Mouse (Mus musculus) hindbrain, embryonic 14.5 days (tissue): ENCODE results near the gene Evi5. TPM values are rescaled to one million over a fixed set of nuclear protein-coding genes. Genes with fewer than 3 reads are reported as not detected.

Experiments used
- ATAC-seq: fragments of 200-750 bp; cut with Nextera tagmentation; 2 replicates; pipeline ENCODE4 v1.8.0; 2017; ENCODE audit warnings: moderate number of reproducible peaks, mild to moderate bottlenecking, moderate TSS enrichment, moderate library complexity; ENCODE audit not compliant: low FRiP score
- DNase-seq: peaks from one replicate; pipeline ENCODE4 v3.0.0-alpha.2; 2015; ENCODE audit warnings: low spot score
- H3K27ac ChIP-seq: fragments of 300-500 bp; sonication (generic); 2 replicates; pipeline ENCODE4 v1.5.1; 2014; ENCODE audit warnings: mild to moderate bottlenecking, moderate library complexity
- H3K27me3 ChIP-seq: fragments of 300-500 bp; sonication (generic); 2 replicates; pipeline ENCODE4 v1.6.1; 2014; ENCODE audit warnings: mild to moderate bottlenecking, low read length, mixed read lengths; ENCODE audit not compliant: control insufficient read depth, insufficient read depth
- H3K36me3 ChIP-seq: fragments of 300-500 bp; sonication (generic); replicated peaks from 2 replicates; pipeline ENCODE4 v1.6.1; 2014; ENCODE audit not compliant: control insufficient read depth, insufficient read depth
- H3K4me1 ChIP-seq: fragments of 300-500 bp; sonication (generic); replicated peaks from 2 replicates; pipeline ENCODE4 v1.6.1; 2014; ENCODE audit warnings: antibody characterized with exemption, low read length, mixed read lengths; ENCODE audit not compliant: control insufficient read depth, insufficient read depth
- H3K4me2 ChIP-seq: fragments of 300-500 bp; sonication (generic); replicated peaks from 2 replicates; pipeline ENCODE4 v1.6.1; 2014; ENCODE audit warnings: mild to moderate bottlenecking, moderate library complexity
- H3K4me3 ChIP-seq: fragments of 300-500 bp; sonication (generic); replicated peaks from 2 replicates; pipeline ENCODE4 v1.5.1; 2014; ENCODE audit warnings: mild to moderate bottlenecking, low read length
- H3K9ac ChIP-seq: fragments of 300-500 bp; sonication (generic); 2 replicates; pipeline ENCODE4 v1.6.1; 2014
- H3K9me3 ChIP-seq: fragments of 300-500 bp; sonication (generic); 2 replicates; pipeline ENCODE4 v1.6.1; 2016; ENCODE audit warnings: low read length; ENCODE audit not compliant: control insufficient read depth
- WGBS: fragments of 180-500 bp; shearing (Covaris S2); extraction: QIAGEN DNeasy Blood & Tissue Kit; methylation state at CpG from one replicate; pipeline ENCODE4 v1.1.7; 2014; 5-methylcytosine and 5-hydroxymethylcytosine counted together
- polyA plus RNA-seq: library from polyadenylated mRNA; unstranded; fragments of >200 nt; fragmentation: Nextera tagmentation; extraction: Ambion mirVana; gene quantifications from 2 replicates; pipeline ENCODE4 v1.2.1, GENCODE M21; 2014

Gene Evi5
- polyA plus RNA-seq, 1 experiment from 2014 or later, result 53.3 TPM

DNA sequence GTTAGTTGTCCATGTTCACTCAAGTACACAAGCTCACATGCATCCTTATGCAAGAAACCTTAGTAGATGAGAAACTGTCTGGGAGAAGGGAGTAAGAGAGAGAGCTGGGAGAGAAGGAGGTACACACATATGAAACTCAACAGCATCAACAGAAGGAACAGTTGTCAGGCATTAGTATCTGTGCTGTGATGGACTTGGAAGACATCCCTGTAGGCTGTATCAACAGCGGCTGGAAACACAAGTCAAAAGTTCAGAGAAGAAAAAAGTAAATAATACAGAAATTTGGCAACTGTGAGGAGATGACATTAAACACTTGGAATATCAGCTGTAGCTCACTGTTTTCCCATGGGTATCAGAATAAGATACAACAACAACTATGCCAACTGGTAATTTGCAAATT, 40.6 kb downstream of the Evi5 start:
- DNase-seq, result no peak
- Histone ChIP-seq H3K36me3 (peaks cover 8% of the 10 kb centered on the region; the same call in 1 of the 2 replicates), H3K27ac (no peak overlapping the region), H3K9ac (no peak overlapping the region), H3K4me2 (no peak overlapping the region), H3K4me3 (no peak overlapping the region), H3K27me3 (no peaks in the 10 kb centered on the region), H3K4me1 (no peaks in the 10 kb centered on the region), H3K9me3 (peaks cover 14% of the 10 kb centered on the region)
- no peak for ATAC-seq
- 97% methylated on average over 1 of the region's 1 CpGs for WGBS

DNA sequence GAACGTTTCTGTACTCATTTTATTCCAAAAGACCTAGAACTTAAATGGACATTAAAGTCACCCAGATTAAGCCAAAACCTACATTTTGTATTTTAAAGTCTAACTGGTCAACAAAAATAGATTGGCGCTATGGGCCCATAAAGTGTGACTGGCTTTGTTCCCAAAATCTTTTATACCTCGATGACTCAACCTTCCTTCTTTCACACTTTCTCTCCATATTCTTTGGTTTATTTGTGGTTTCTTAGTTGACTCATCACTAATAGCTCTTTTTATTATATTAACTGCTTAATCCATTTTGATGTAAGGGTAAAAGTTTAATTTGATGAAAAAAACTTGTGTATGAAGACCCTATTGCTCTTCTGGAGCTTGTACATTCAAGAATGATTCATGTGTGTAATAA, 43.6 kb downstream of the Evi5 start:
- ATAC-seq (no peak), DNase-seq (no peak)
- Histone ChIP-seq H3K27ac (no peak overlapping the region), H3K36me3 (peaks cover 8% of the 10 kb centered on the region; the same call in 1 of the 2 replicates), H3K4me2 (no peak overlapping the region), H3K4me3 (no peak overlapping the region), H3K9ac (no peak overlapping the region), H3K9me3 (peaks cover 14% of the 10 kb centered on the region), H3K27me3 (no peaks in the 10 kb centered on the region), H3K4me1 (no peaks in the 10 kb centered on the region)
- 91% methylated on average over 3 of the region's 3 CpGs for WGBS

DNA sequence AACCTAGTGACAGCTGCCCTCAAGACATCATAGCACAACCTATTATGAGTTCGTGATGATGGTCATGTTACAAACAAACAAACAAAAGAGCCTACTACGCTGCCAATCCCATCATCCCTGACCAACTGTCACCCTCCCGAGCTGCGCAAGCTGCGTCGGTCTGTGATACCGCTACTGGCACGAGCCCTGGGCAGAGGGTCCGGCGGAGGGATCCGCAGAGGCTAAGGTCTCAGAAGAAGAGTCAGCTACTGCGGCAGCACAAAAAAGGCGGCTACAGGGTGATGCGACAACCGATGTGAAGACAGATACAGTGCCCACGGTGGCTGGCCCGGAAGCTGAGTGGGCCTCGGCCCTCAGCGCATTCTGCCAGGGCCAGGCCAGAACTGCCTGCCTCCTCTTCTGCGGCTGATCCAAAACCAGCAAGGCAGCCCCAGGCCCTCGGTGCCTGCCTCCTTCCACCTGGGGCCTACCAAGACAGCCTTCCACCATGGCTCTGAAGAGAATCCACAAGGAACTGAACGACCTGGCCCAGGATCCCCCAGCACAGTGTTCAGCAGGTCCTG, 44.8 kb downstream of the Evi5 start, which contains the start of gene Ube2d2b:
Gene Ube2d2b (plus strand): TSS at position 102 of the 563 bp plus-strand sequence.
- WGBS, result 98% methylated on average over 22 of the region's 22 CpGs

DNA sequence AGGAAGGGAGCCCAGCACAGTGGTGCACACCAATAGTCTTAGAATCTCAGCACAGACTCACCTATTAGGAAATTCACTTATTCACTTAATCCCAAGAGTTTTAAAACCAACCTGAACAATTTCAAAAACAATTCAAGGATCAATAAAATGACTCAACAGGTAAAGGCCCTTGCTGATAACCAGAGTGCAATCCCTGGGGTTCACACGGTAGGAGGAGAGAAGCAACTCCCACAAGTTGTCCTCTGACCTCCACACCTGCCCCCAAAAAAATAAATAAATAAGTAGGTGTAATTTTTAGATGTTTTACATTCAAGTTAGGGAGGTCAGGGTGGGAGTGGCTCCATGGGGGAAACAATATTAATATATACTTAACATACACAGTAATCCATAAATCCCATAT, 52.4 kb downstream of the Evi5 start:
- ATAC-seq (no peak), DNase-seq (no peak)
- H3K36me3 ChIP-seq, result 0 out of 2 replicates have a peak, but pooled peaks cover 8% of the 10 kb centered on the region
- H3K27me3 ChIP-seq, result no peaks in the 10 kb centered on the region
- 100% methylated on average over 1 of the region's 1 CpGs for WGBS
- no peak overlapping the region for H3K9ac ChIP-seq
- H3K27ac ChIP-seq, result no peak overlapping the region
- H3K4me1 ChIP-seq, result no peaks in the 10 kb centered on the region
- no peak overlapping the region for H3K4me3 ChIP-seq
- H3K4me2 ChIP-seq, result no peak overlapping the region
- H3K9me3 ChIP-seq, result no peaks in the 10 kb centered on the region

More for the DNA sequence above, 44.8 kb downstream of the Evi5 start, which contains the start of gene Ube2d2b:
- ATAC-seq (no peak), DNase-seq (no peak)
- Histone ChIP-seq H3K36me3 (peaks cover 8% of the 10 kb centered on the region; the same call in 1 of the 2 replicates), H3K4me3 (no peak within 1 kb of the TSS), H3K9ac (no peak within 1 kb of the TSS), H3K27me3 (no peaks in the 10 kb centered on the region), H3K4me2 (no peak within 1 kb of the TSS), H3K27ac (no peak within 1 kb of the TSS), H3K9me3 (peaks cover 14% of the 10 kb centered on the region), H3K4me1 (no peaks in the 10 kb centered on the region)

DNA sequence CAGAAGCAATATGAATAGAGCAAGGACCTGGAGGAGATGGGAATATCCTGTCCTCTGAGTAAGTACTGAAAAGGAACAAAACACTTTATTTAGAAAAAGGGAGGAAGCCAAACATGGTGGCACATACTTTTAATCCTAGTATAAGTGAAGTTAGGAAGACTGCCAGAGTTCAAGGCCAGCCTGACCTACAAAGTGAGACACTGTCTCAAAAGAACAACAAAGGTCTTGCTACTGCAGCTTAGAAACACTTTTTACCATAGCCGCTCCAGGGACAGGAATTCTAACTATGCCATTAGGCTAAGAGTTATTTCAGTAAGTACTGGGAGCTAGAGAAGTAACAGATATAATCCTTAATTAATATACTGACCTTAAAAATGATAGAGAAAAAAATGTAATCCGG, 60.3 kb downstream of the Evi5 start:
- Histone ChIP-seq H3K4me1 (no peaks in the 10 kb centered on the region), H3K9ac (no peak overlapping the region), H3K27ac (no peak overlapping the region), H3K4me2 (no peak overlapping the region), H3K4me3 (no peak overlapping the region), H3K27me3 (no peaks in the 10 kb centered on the region), H3K9me3 (no peaks in the 10 kb centered on the region), H3K36me3 (peaks cover 46% of the 10 kb centered on the region)
- ATAC-seq (no peak), DNase-seq (no peak)
- WGBS, result 89% methylated on average over 2 of the region's 2 CpGs

DNA sequence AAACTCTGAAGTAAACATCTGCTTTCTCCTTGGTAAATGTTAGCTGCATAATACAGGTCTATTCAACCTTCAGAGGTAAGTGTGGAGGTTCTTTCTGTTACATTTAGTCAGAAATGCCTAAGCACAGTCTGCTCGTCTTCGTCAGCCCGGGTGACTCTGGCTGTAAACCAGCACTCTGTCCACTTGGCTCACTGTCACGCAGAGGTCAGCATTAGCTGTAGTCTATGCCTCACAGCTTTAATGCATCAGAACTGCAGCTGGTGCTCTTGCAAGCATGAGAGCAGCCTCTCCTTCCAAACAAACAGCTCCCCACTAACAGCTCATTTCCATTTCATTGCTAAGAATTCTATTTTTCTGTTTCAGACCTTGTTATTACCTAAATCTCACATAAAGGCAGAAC, 67.4 kb downstream of the Evi5 start:
- Histone ChIP-seq H3K27ac (no peak overlapping the region), H3K9me3 (no peaks in the 10 kb centered on the region), H3K9ac (no peak overlapping the region), H3K4me3 (no peak overlapping the region), H3K4me1 (no peaks in the 10 kb centered on the region), H3K27me3 (no peaks in the 10 kb centered on the region), H3K36me3 (peaks cover 18% of the 10 kb centered on the region), H3K4me2 (no peak overlapping the region)
- 74% methylated on average over 4 of the region's 4 CpGs for WGBS
- DNase-seq, result no peak
- no peak for ATAC-seq

DNA sequence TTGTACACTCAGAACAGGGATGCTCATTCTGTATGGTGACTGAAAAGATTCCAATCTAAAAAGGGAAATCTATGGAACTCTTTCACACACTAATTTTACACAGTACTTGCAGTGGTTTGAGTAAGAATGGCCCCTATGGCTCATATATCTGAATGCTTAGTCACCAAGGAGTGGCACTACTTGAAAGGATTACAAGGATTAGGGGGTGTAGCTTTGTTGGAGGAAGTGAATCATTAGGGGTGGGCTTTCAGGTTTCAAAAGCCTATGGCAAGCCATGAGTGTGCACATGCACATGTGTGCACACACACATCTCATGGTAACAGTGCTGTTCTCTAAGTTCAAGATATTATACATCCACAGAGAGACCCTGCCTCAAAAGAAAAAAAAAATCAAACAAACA, 72.3 kb downstream of the Evi5 start:
- DNase-seq (no peak), ATAC-seq (no peak)
- H3K27ac ChIP-seq, result no peak overlapping the region
- H3K36me3 ChIP-seq, result peaks cover under 1% of the 10 kb centered on the region; the same call in 1 of the 2 replicates
- no peaks in the 10 kb centered on the region for H3K4me1 ChIP-seq
- no peaks in the 10 kb centered on the region for H3K9me3 ChIP-seq
- H3K4me3 ChIP-seq, result no peak overlapping the region
- no peak overlapping the region for H3K9ac ChIP-seq
- no peaks in the 10 kb centered on the region for H3K27me3 ChIP-seq
- no peak overlapping the region for H3K4me2 ChIP-seq

DNA sequence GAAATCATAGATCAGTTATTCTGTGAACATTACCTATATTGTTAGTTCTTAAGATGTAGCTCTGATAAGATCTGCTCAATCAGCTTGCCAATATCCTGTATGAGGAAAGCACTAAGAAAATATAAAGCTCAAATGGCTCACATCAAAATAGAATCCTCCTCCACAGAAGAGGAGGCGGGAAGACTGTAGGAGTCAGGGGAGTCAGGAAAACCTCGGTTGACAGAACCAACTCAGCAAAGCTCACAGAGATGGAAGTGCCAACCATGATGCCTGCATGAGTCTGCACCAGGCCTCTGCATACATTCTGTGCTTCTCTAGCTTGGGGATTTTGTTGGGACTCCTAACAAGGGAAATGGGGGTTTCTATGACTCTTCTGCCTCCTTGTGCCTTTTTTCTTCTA, 73.7 kb downstream of the Evi5 start:
- Histone ChIP-seq H3K36me3 (peaks cover 9% of the 10 kb centered on the region; the same call in 1 of the 2 replicates), H3K27ac (no peak overlapping the region), H3K9me3 (no peaks in the 10 kb centered on the region), H3K9ac (no peak overlapping the region), H3K4me1 (no peaks in the 10 kb centered on the region), H3K27me3 (no peaks in the 10 kb centered on the region), H3K4me2 (no peak overlapping the region), H3K4me3 (no peak overlapping the region)
- ATAC-seq (no peak), DNase-seq (no peak)
- WGBS, result 90% methylated on average over 2 of the region's 2 CpGs

DNA sequence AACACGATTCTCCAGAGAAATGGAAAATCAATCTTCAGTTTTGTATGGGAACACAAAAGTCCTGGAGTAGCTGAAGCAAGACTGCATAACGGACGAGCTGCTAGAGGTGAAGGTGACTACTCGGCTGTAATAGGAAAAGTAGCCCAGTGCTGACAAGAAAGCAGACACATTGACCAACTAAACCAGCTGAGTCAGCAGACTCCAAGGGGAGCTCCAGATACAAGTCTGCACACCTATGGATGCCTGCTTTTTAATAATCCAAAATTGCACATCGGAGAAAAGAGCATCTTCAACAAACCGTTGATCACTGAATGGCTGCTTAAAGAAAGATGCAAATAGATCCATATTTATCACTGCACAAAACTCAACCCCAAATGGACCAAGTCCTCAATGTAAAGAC, 76.6 kb downstream of the Evi5 start:
- ATAC-seq, result no peak
- Histone ChIP-seq H3K27ac (no peak overlapping the region), H3K9me3 (no peaks in the 10 kb centered on the region), H3K27me3 (no peaks in the 10 kb centered on the region), H3K4me3 (no peak overlapping the region), H3K36me3 (peaks cover 17% of the 10 kb centered on the region; the same call in 1 of the 2 replicates), H3K4me2 (no peak overlapping the region), H3K9ac (no peak overlapping the region), H3K4me1 (no peaks in the 10 kb centered on the region)
- no peak for DNase-seq
- 95% methylated on average over 6 of the region's 6 CpGs for WGBS

DNA sequence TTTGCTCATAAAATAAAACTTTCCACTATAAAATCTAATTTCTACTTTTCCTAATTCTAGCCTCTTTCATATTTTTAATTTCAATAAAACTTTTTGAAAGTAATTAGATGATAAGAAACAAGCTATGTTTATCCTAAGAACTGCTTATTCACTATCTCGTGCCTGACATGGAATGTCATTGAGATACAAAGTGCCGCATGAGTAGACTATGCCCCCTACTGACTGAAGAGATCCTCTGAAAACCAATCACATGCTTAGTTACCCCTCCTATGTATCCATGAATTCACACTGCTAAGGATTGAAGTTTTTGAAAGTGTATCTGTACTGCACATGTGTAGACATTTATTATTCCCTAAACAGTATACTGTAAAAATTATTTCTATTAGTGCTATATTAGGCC, 81.0 kb downstream of the Evi5 start:
- ATAC-seq, result no peak
- 30% methylated on average over 2 of the region's 2 CpGs for WGBS

More for the DNA sequence above, 81.0 kb downstream of the Evi5 start:
- H3K27me3 ChIP-seq, result no peaks in the 10 kb centered on the region
- no peak overlapping the region for H3K4me2 ChIP-seq
- no peak overlapping the region for H3K27ac ChIP-seq
- no peak overlapping the region for H3K4me3 ChIP-seq
- H3K9me3 ChIP-seq, result no peaks in the 10 kb centered on the region
- H3K36me3 ChIP-seq, result peaks cover 17% of the 10 kb centered on the region; the same call in 1 of the 2 replicates
- H3K4me1 ChIP-seq, result no peaks in the 10 kb centered on the region
- DNase-seq, result no peak
- no peak overlapping the region for H3K9ac ChIP-seq
